Mouse (Mus musculus) stomach, postnatal 0 days (tissue): ENCODE data around the gene Atoh1. TPM values are rescaled to one million over a fixed set of nuclear protein-coding genes. Genes with fewer than 3 reads are reported as not detected.

Experiments used
- ATAC-seq: fragments of 200-750 bp; cut with Nextera tagmentation; 2 replicates; pipeline ENCODE4 v1.8.0; 2017; ENCODE audit not compliant: low FRiP score, low TSS enrichment
- DNase-seq: peaks from one replicate; pipeline ENCODE4 v3.0.0-alpha.2; 2016; ENCODE audit warnings: low spot score
- H3K27ac ChIP-seq: fragments of 300-500 bp; sonication (generic); replicated peaks from 2 replicates; pipeline ENCODE4 v1.5.1; 2014; ENCODE audit warnings: mild to moderate bottlenecking, control low read depth
- H3K27me3 ChIP-seq: fragments of 300-500 bp; sonication (generic); 2 replicates; pipeline ENCODE4 v1.6.1; 2014; ENCODE audit warnings: low read length; ENCODE audit not compliant: control insufficient read depth, insufficient read depth
- H3K36me3 ChIP-seq: fragments of 300-500 bp; sonication (generic); 2 replicates; pipeline ENCODE4 v1.6.1; 2014; ENCODE audit warnings: low read length, mixed read lengths; ENCODE audit not compliant: control insufficient read depth, insufficient read depth
- H3K4me1 ChIP-seq: fragments of 300-500 bp; sonication (generic); replicated peaks from 2 replicates; pipeline ENCODE4 v1.6.1; 2014; ENCODE audit warnings: antibody characterized with exemption; ENCODE audit not compliant: control insufficient read depth, insufficient read depth
- H3K4me2 ChIP-seq: fragments of 300-500 bp; sonication (generic); replicated peaks from 2 replicates; pipeline ENCODE4 v1.6.1; 2014; ENCODE audit warnings: low read depth, mild to moderate bottlenecking, control low read depth, moderate library complexity
- H3K4me3 ChIP-seq: fragments of 300-500 bp; sonication (generic); 2 replicates; pipeline ENCODE4 v1.5.1; 2014; ENCODE audit warnings: low read depth, low read length, control low read depth
- H3K9ac ChIP-seq: fragments of 300-500 bp; sonication (generic); 2 replicates; pipeline ENCODE4 v1.6.1; 2014; ENCODE audit warnings: mild to moderate bottlenecking, low read length, control low read depth, mixed read lengths
- H3K9me3 ChIP-seq: fragments of 300-500 bp; sonication (generic); 2 replicates; pipeline ENCODE4 v1.6.1; 2016; ENCODE audit warnings: low read length; ENCODE audit not compliant: control insufficient read depth
- CTCF ChIP-seq: IDR thresholded peaks from 2 replicates; pipeline ENCODE4 v1.5.1; 2016; ENCODE audit warnings: antibody characterized with exemption, low read depth, mild to moderate bottlenecking, moderate library complexity
- EP300 ChIP-seq: optimal IDR thresholded peaks from 2 replicates; pipeline ENCODE3; 2016; ENCODE audit warnings: antibody characterized with exemption
- WGBS: fragments of 180-500 bp; shearing (Covaris S2); extraction: QIAGEN DNeasy Blood & Tissue Kit; methylation state at CpG from one replicate; pipeline ENCODE4 v1.1.7; 2014; 5-methylcytosine and 5-hydroxymethylcytosine counted together
- polyA plus RNA-seq: library from polyadenylated mRNA; unstranded; fragments of >200 nt; fragmentation: Nextera tagmentation; extraction: Ambion mirVana; gene quantifications from 2 replicates; pipeline ENCODE4 v1.2.1, GENCODE M21; 2015

Atoh1 gene
- polyA plus RNA-seq, 1 experiment from 2014 or later, result 0.11 TPM

DNA sequence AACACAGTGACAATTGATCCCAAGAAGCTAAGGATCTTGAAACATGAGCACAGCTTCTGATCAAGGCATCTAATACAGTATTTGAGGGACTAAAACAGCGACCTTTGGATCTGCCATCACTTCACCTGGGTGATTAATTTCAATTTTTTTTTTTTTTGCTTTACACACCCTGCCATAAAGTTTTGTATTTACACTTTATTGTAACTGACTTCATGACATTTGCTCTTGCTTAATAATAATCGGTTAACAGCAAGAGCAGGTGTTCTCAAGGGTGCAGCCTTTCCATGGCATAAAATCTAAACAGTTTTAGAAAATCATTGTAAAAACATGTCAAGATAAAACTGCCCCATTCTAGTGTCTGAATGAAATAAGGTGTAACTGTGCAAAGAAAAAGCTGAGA is 25.6 kb downstream of the Atoh1 start:
- Histone ChIP-seq H3K4me2 (no peak overlapping the region), H3K4me3 (no peak overlapping the region), H3K4me1 (no peaks in the 10 kb centered on the region), H3K36me3 (no peaks in the 10 kb centered on the region), H3K9me3 (no peaks in the 10 kb centered on the region), H3K9ac (no peak overlapping the region), H3K27me3 (no peaks in the 10 kb centered on the region), H3K27ac (no peak overlapping the region)
- 53% methylated on average over 2 of the region's 2 CpGs for WGBS
- ATAC-seq (no peak), DNase-seq (no peak)
- TF ChIP-seq EP300 (no peak), CTCF (no peak)

DNA sequence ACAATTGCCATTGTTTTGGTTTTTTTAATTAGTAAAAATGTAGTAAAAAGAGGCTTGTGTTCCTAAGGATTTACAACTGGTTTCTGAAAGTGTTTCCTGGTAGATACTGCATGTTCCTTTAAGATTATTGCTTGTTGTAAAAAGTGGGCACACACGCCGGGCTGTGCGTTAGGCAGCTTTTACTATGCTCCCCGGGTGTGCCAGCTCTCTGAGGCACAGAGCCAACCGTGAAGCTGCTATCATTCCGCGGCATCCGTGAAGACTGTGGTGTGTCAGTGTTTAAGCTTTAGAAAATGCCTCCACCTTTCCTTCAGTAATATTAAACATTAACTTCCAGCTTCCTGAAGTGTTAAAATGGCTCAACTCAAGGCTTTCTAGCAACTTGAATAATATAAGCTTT is 35.0 kb downstream of the Atoh1 start:
- TF ChIP-seq EP300 (no peak), CTCF (no peak)
- H3K36me3 ChIP-seq, result no peaks in the 10 kb centered on the region
- H3K27me3 ChIP-seq, result no peaks in the 10 kb centered on the region
- H3K4me3 ChIP-seq, result no peak overlapping the region
- no peaks in the 10 kb centered on the region for H3K9me3 ChIP-seq
- H3K4me2 ChIP-seq, result no peak overlapping the region
- ATAC-seq (no peak), DNase-seq (no peak)
- H3K27ac ChIP-seq, result no peak overlapping the region
- 47% methylated on average over 8 of the region's 8 CpGs for WGBS
- no peaks in the 10 kb centered on the region for H3K4me1 ChIP-seq
- no peak overlapping the region for H3K9ac ChIP-seq

DNA sequence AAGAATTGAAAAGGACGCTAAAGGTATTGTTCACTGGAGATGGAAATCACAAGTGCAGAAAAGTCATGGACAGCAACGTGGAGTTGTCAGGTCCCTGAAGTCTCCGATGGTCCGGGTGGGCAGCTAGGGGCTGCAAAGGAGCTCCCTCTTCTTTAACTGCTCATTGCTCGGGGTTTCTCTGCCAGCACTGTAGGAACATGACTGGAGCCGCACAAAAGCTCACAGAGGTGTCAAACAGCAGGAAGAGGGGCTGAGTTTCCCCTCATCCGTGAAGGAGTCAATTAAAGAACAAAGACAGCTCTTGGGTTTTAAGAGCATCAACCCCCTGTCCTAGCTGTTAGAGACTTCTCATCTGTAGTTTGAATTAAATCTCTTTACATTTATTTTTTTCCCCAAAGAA is 44.5 kb downstream of the Atoh1 start:
- 21% methylated on average over 7 of the region's 7 CpGs for WGBS
- DNase-seq (no peak), ATAC-seq (no peak)
- no peaks in the 10 kb centered on the region for H3K36me3 ChIP-seq
- H3K4me2 ChIP-seq, result no peak overlapping the region
- no peak overlapping the region for H3K9ac ChIP-seq
- TF ChIP-seq EP300, result no peak
- no peak for TF ChIP-seq CTCF
- no peaks in the 10 kb centered on the region for H3K27me3 ChIP-seq
- no peaks in the 10 kb centered on the region for H3K4me1 ChIP-seq
- no peak overlapping the region for H3K4me3 ChIP-seq
- H3K27ac ChIP-seq, result no peak overlapping the region
- H3K9me3 ChIP-seq, result no peaks in the 10 kb centered on the region
